ENCODE assay signal across 21 mouse cellular contexts in the genomic region with DNA sequence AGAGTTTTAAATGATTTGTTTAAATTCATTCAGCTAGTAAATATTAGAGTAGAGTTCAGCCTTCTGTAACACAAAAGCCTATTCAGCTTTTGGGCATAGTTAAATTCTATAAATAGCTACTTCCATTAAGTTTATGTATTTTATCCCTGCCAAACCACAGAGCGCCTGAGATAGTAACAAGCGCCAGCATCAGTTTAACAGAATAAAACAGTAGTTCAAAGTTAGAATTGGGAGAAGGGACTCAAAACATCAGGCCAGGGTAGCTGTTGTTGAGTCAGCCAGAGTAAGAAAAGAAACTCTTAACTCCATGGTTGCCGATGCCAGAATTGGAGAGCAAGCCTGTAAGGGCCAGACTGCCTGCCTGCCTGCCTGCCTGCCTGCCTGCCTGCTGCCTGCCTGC. TPM values are rescaled to one million over a fixed set of nuclear protein-coding genes. Genes with fewer than 3 reads are reported as not detected.
DNase-seq lines count a peak whose midpoint lies in the region; ATAC-seq and TF ChIP-seq lines count a peak whose summit lies in the region.
"Had no signal": no experiment of that assay in that cellular context is flagged by ENCODE, and none has a peak within 500 bp of the region (broad histone marks: within the 10 kb centered on the region; RNA-seq: fewer than 3 reads in every experiment).

No protein-coding gene starts in this region.

- H3K9me3 ChIP-seq in forebrain, postnatal 0 days (ENCODE audit: low read length), result no peaks in the 10 kb centered on the region
- no peaks in the 10 kb centered on the region for H3K9me3 ChIP-seq in forebrain, embryonic 10.5 days
- no peaks in the 10 kb centered on the region for H3K9me3 ChIP-seq in kidney, postnatal 0 days (replicated peaks; ENCODE audit: low read length)
- H3K9me3 ChIP-seq in limb, embryonic 14.5 days (ENCODE audit: control insufficient read depth, low read length), result no peaks in the 10 kb centered on the region
- no peaks in the 10 kb centered on the region for H3K9me3 ChIP-seq in hindbrain, embryonic 10.5 days
- H3K9me3 ChIP-seq: neural tube, embryonic 15.5 days had no signal

- ATAC-seq in forebrain, postnatal 0 days, result no peak
- no peak for ATAC-seq in kidney, postnatal 0 days (replicated peaks; ENCODE audit: low FRiP score, low read depth)
- ATAC-seq in limb, embryonic 14.5 days (ENCODE audit: low FRiP score, low read depth), result peak; percentile 19; the same call in 1 of the 2 replicates
- ATAC-seq: activated CD4-positive, CD25-positive, alpha-beta regulatory T cell, adult 4 months; forebrain, embryonic 16.5 days; liver, postnatal 0 days; midbrain, embryonic 16.5 days had no signal

- H3K9ac ChIP-seq in forebrain, postnatal 0 days, result no peak overlapping the region
- no peak overlapping the region for H3K9ac ChIP-seq in kidney, postnatal 0 days (ENCODE audit: low read depth, low read length)
- H3K9ac ChIP-seq in limb, embryonic 14.5 days (ENCODE audit: low read depth, low read length, severe bottlenecking), result no peak overlapping the region
- H3K9ac ChIP-seq: hindbrain, embryonic 14.5 days; liver, postnatal 0 days; neural tube, embryonic 15.5 days had no signal

- no peaks in the 10 kb centered on the region for H3K4me1 ChIP-seq in forebrain, postnatal 0 days (ENCODE audit: insufficient read depth)
- H3K4me1 ChIP-seq in forebrain, embryonic 10.5 days, result no peaks in the 10 kb centered on the region
- H3K4me1 ChIP-seq in kidney, postnatal 0 days (replicated peaks; ENCODE audit: insufficient read depth, low read length), result no peaks in the 10 kb centered on the region
- peaks cover 4% of the 10 kb centered on the region; the same call in 1 of the 2 replicates for H3K4me1 ChIP-seq in limb, embryonic 14.5 days (ENCODE audit: control insufficient read depth, insufficient read depth, low read length)
- no peaks in the 10 kb centered on the region for H3K4me1 ChIP-seq in hindbrain, embryonic 10.5 days (replicated peaks)

- no peaks in the 10 kb centered on the region for H3K27me3 ChIP-seq in forebrain, postnatal 0 days (ENCODE audit: insufficient read depth, low read length)
- no peaks in the 10 kb centered on the region for H3K27me3 ChIP-seq in forebrain, embryonic 10.5 days (ENCODE audit: poor library complexity, severe bottlenecking)
- no peaks in the 10 kb centered on the region for H3K27me3 ChIP-seq in kidney, postnatal 0 days (ENCODE audit: insufficient read depth, low read length)
- no peaks in the 10 kb centered on the region for H3K27me3 ChIP-seq in limb, embryonic 14.5 days (ENCODE audit: control insufficient read depth, insufficient read depth, low read length)
- no peaks in the 10 kb centered on the region for H3K27me3 ChIP-seq in hindbrain, embryonic 10.5 days (ENCODE audit: insufficient read depth, poor library complexity, severe bottlenecking)
- H3K27me3 ChIP-seq: neural tube, embryonic 15.5 days had no signal

- 43% methylated on average over 3 of the region's 3 CpGs for WGBS in forebrain, postnatal 0 days
- 96% methylated on average over 3 of the region's 3 CpGs for WGBS in forebrain, embryonic 10.5 days
- WGBS in kidney, postnatal 0 days, result 70% methylated on average over 3 of the region's 3 CpGs
- 48% methylated on average over 3 of the region's 3 CpGs for WGBS in limb, embryonic 14.5 days
- 88% methylated on average over 3 of the region's 3 CpGs for WGBS in hindbrain, embryonic 10.5 days

- DNase-seq in forebrain, postnatal 0 days, result peak; percentile 4
- no peak for DNase-seq in forebrain, embryonic 10.5 days (ENCODE audit: extremely low spot score, low spot score)
- peak; percentile 31 for DNase-seq in kidney, postnatal 0 days (ENCODE audit: low spot score)
- no peak for DNase-seq in kidney, postnatal 36 days
- peak; percentile 76 for DNase-seq in Muller cell, postnatal 12 days (ENCODE audit: inconsistent ontology term)
- DNase-seq in limb, embryonic 14.5 days (ENCODE audit: low spot score), result peak; percentile 59
- no peak for DNase-seq in hindbrain, embryonic 10.5 days (ENCODE audit: low spot score)
- no peak for DNase-seq in urinary bladder, adult 18-20 months (ENCODE audit: low spot score in 2 of 2)
- DNase-seq: adrenal gland, postnatal 14 days; cerebellum, adult 18-20 months; cerebellum, postnatal 25 days; embryo, embryonic 11 days; liver, postnatal 0 days; lung, postnatal 4 days; right cerebral cortex, postnatal 14 days; thymus, postnatal 36 days had no signal

- no peak for TF ChIP-seq POLR2A in limb, embryonic 14.5 days (IDR thresholded peaks at IDR 0.05; ENCODE audit: borderline replicate concordance, extremely low read depth, insufficient read depth, insufficient read length)

- H3K4me3 ChIP-seq in forebrain, postnatal 0 days (ENCODE audit: low read depth, low read length), result no peak overlapping the region
- no peak overlapping the region for H3K4me3 ChIP-seq in forebrain, embryonic 10.5 days
- H3K4me3 ChIP-seq in kidney, postnatal 0 days (replicated peaks; ENCODE audit: low read depth, low read length), result no peak overlapping the region
- no peak overlapping the region for H3K4me3 ChIP-seq in limb, embryonic 14.5 days (replicated peaks; ENCODE audit: low read length)
- no peak overlapping the region for H3K4me3 ChIP-seq in hindbrain, embryonic 10.5 days
- H3K4me3 ChIP-seq: neural tube, embryonic 15.5 days had no signal

- peaks cover 4% of the 10 kb centered on the region for H3K36me3 ChIP-seq in forebrain, postnatal 0 days (ENCODE audit: insufficient read depth)
- H3K36me3 ChIP-seq in forebrain, embryonic 10.5 days (replicated peaks), result peaks cover 45% of the 10 kb centered on the region
- no peaks in the 10 kb centered on the region for H3K36me3 ChIP-seq in kidney, postnatal 0 days (ENCODE audit: insufficient read depth, low read length)
- H3K36me3 ChIP-seq in limb, embryonic 14.5 days (ENCODE audit: control insufficient read depth, insufficient read depth, low read length), result peaks cover 18% of the 10 kb centered on the region
- peaks cover 56% of the 10 kb centered on the region for H3K36me3 ChIP-seq in hindbrain, embryonic 10.5 days

- H3K27ac ChIP-seq in forebrain, postnatal 0 days (ENCODE audit: low read depth, low read length), result no peak overlapping the region
- no peak overlapping the region for H3K27ac ChIP-seq in forebrain, embryonic 10.5 days
- no peak overlapping the region for H3K27ac ChIP-seq in kidney, postnatal 0 days
- H3K27ac ChIP-seq in limb, embryonic 14.5 days (replicated peaks; ENCODE audit: low read depth, low read length), result no peak overlapping the region
- H3K27ac ChIP-seq in hindbrain, embryonic 10.5 days, result no peak overlapping the region
- H3K27ac ChIP-seq: hindbrain, embryonic 14.5 days; neural tube, embryonic 15.5 days had no signal

- TF ChIP-seq CTCF in forebrain, postnatal 0 days (IDR thresholded peaks at IDR 0.05; ENCODE audit: low read depth), result no peak
- TF ChIP-seq CTCF in kidney, postnatal 0 days (IDR thresholded peaks at IDR 0.05; ENCODE audit: low read depth), result no peak

- no peak overlapping the region for H3K4me2 ChIP-seq in forebrain, postnatal 0 days (ENCODE audit: low read depth)
- H3K4me2 ChIP-seq in kidney, postnatal 0 days (ENCODE audit: low read length), result no peak overlapping the region
- H3K4me2 ChIP-seq in limb, embryonic 14.5 days (replicated peaks; ENCODE audit: low read depth, low read length, severe bottlenecking), result no peak overlapping the region
- H3K4me2 ChIP-seq: hindbrain, embryonic 14.5 days; neural tube, embryonic 15.5 days had no signal

RNA-seq across cellular contexts. Expression of a gene that starts 28.2 kb away (rescaled TPM):
- 96.4 and 101 TPM in 2 replicates for total RNA-seq in forebrain, postnatal 0 days (2014; rRNA removed)
- polyA plus RNA-seq in forebrain, postnatal 0 days (2015; fragmentation: Nextera tagmentation; extraction: Ambion mirVana), result 28.1 and 35.8 TPM in 2 replicates
- polyA plus RNA-seq in forebrain, embryonic 10.5 days (2016; fragmentation: Nextera tagmentation; extraction: Ambion mirVana), result 49.4 and 49.8 TPM in 2 replicates
- 36.0 and 38.2 TPM in 2 replicates for polyA plus RNA-seq in kidney, postnatal 0 days (2015; fragmentation: Nextera tagmentation; extraction: Ambion mirVana)
- 63.1 and 71.1 TPM in 2 replicates for polyA plus RNA-seq in limb, embryonic 14.5 days (2012; rRNA removed)
- polyA plus RNA-seq in limb, embryonic 14.5 days (2014; fragmentation: Nextera tagmentation; extraction: Ambion mirVana), result 32.0 and 33.7 TPM in 2 replicates
- polyA plus RNA-seq in hindbrain, embryonic 10.5 days (2016; fragmentation: Nextera tagmentation; extraction: Ambion mirVana), result 44.8 and 45.3 TPM in 2 replicates

Comparison
In these comparisons a context has a peak if more than half of its experiments do, and no peak if none do; other contexts are left out.
1. DNase-seq: peak in forebrain, postnatal 0 days (single experiment), kidney, postnatal 0 days (single experiment), Muller cell, postnatal 12 days (single experiment) and limb, embryonic 14.5 days (single experiment); none in forebrain, embryonic 10.5 days (single experiment), kidney, postnatal 36 days (0 of 2), hindbrain, embryonic 10.5 days (single experiment) and urinary bladder, adult 18-20 months (0 of 2).